Mouse (Mus musculus) megakaryocyte, embryonic 14.5 days (primary cell): ENCODE measurements around the gene Dnaic2. TPM values are rescaled to one million over a fixed set of nuclear protein-coding genes. Genes with fewer than 3 reads are reported as not detected.

Source experiments
- H3K27me3 ChIP-seq: replicated peaks from 2 replicates; pipeline ENCODE3; 2012; ENCODE audit warnings: inconsistent platforms
- H3K36me3 ChIP-seq: replicated peaks from 2 replicates; pipeline ENCODE3; 2012; ENCODE audit warnings: low read length, inconsistent platforms, mixed read lengths
- H3K4me1 ChIP-seq: 2 replicates; pipeline ENCODE4 v1.6.1; 2012; ENCODE audit warnings: inconsistent platforms
- H3K4me3 ChIP-seq: replicated peaks from 2 replicates; pipeline ENCODE3; 2012; ENCODE audit warnings: moderate library complexity, mild to moderate bottlenecking, inconsistent platforms
- H3K9me3 ChIP-seq: 2 replicates; pipeline ENCODE4 v1.6.1; 2012; ENCODE audit warnings: inconsistent platforms
- FLI1 ChIP-seq: IDR thresholded peaks from 2 replicates; pipeline ENCODE4 v1.6.1; 2012; ENCODE audit warnings: low read length, inconsistent platforms, mixed read lengths
- GATA1 ChIP-seq: IDR thresholded peaks from 3 replicates; pipeline ENCODE4 v1.6.1; 2012; ENCODE audit warnings: mixed read lengths, low read length, inconsistent platforms, borderline replicate concordance
- polyA plus RNA-seq: library from polyadenylated mRNA; stranded (reverse); fragments of >175 nt; gene quantifications from 2 replicates; pipeline ENCODE4 v1.2.3, GENCODE M21; 2012; ENCODE audit warnings: low replicate concordance; ENCODE audit not compliant: insufficient read depth

The Dnaic2 gene
- polyA plus RNA-seq, 1 experiment = not detected

- peaks cover 5% of the 10 kb centered on the region; the same call in 1 of the 2 replicates for H3K9me3 ChIP-seq
- peaks cover 39% of the 10 kb centered on the region for H3K27me3 ChIP-seq
- no peak overlapping the region for H3K4me3 ChIP-seq
- TF ChIP-seq FLI1 = no peak
- no peak for TF ChIP-seq GATA1
- peaks cover 45% of the 10 kb centered on the region for H3K4me1 ChIP-seq
- no peaks in the 10 kb centered on the region for H3K36me3 ChIP-seq
Measured at GRCm38 (mm10) chr11:114685526-114686040, 41.6 kb upstream of the Dnaic2 start.

DNA sequence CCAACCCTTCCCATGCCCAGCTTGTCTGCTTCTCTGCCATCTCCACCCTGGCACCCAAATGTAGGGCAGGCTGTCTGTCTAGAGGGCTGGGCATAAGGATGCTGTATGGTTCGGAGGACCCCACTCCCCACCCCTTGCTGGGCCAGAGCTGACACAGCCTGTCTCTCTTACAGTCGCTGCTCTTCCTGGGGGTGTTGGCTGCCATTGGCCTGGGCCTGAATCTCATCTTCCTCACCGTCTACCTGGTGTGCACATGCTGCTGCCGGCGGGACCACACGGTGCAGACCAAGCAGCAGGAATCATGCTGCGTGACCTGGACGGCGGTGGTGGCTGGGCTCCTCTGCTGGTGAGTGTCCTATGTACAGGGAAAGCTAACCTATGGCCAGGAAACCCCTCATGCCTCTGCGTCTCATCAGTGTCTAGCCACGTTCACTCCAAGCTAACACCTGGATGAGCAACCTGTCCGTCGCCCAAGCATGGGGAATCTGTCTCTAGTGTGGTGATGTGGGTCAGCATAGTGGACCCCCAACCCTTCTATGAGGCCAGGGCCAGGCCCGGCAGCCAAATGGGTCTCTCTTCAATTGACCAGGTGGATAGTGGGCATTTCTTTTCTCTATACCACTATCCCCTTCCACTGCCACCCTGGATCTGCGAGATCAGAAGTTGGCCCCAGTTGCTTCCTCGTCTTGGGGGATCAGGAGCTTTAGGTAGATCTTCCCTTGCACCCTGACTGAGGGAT lies 40.8 kb upstream of the Dnaic2 start:
- H3K9me3 ChIP-seq = peaks cover 5% of the 10 kb centered on the region; the same call in 1 of the 2 replicates
- peaks cover 37% of the 10 kb centered on the region for H3K27me3 ChIP-seq
- no peaks in the 10 kb centered on the region for H3K36me3 ChIP-seq
- TF ChIP-seq FLI1 = no peak
- TF ChIP-seq GATA1 = no peak
- peaks cover 37% of the 10 kb centered on the region for H3K4me1 ChIP-seq
- peak overlapping the region; percentile 6 for H3K4me3 ChIP-seq

DNA sequence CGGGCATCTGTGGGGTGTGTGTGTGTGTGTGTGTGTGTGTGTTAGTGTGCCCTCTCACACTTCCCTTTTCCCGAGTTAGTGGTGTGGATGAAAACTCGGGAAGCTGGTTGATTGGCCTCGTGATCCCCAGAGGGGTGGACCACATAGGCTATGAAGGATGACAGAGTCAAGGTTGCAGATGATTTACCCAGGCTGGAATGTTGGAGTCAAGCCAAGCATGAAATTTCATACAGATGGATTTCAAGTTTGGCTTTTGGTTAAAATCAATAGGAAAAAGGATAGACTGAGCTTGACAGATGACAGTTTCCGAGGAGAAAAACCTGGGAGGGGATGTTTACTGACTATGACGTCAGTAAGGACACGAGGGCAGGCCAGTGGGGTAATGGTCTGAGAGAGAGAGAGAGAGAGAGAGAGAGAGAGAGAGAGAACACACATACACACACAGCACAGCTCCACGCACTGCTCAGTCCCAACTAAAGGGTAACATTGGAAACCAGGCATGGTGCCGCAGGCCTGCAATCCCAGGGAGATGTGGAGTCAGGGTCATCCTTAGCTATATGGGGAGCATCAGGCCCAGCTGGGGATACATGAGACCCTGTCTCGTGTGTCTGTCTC lies 39.5 kb upstream of the Dnaic2 start:
- H3K9me3 ChIP-seq = peaks cover 5% of the 10 kb centered on the region; the same call in 1 of the 2 replicates
- TF ChIP-seq GATA1 = no peak
- H3K27me3 ChIP-seq = peaks cover 41% of the 10 kb centered on the region
- no peak overlapping the region for H3K4me3 ChIP-seq
- H3K36me3 ChIP-seq = no peaks in the 10 kb centered on the region
- H3K4me1 ChIP-seq = peaks cover 33% of the 10 kb centered on the region

- TF ChIP-seq FLI1 (no peak), GATA1 (no peak)
- Histone ChIP-seq H3K9me3 (no peaks in the 10 kb centered on the region), H3K36me3 (no peaks in the 10 kb centered on the region), H3K27me3 (peaks cover 39% of the 10 kb centered on the region), H3K4me3 (no peak overlapping the region), H3K4me1 (peaks cover 28% of the 10 kb centered on the region)
Measured at GRCm38 (mm10) chr11:114688729-114689128, 38.5 kb upstream of the Dnaic2 start.

GRCm38 (mm10) chr11:114690192-114690591 lies 37.0 kb upstream of the Dnaic2 start:
- no peak for TF ChIP-seq GATA1
- no peak for TF ChIP-seq FLI1
- Histone ChIP-seq H3K4me3 (no peak overlapping the region), H3K9me3 (peaks cover 4% of the 10 kb centered on the region; the same call in 1 of the 2 replicates), H3K36me3 (peaks cover 2% of the 10 kb centered on the region), H3K4me1 (peaks cover 24% of the 10 kb centered on the region), H3K27me3 (peaks cover 35% of the 10 kb centered on the region)

DNA sequence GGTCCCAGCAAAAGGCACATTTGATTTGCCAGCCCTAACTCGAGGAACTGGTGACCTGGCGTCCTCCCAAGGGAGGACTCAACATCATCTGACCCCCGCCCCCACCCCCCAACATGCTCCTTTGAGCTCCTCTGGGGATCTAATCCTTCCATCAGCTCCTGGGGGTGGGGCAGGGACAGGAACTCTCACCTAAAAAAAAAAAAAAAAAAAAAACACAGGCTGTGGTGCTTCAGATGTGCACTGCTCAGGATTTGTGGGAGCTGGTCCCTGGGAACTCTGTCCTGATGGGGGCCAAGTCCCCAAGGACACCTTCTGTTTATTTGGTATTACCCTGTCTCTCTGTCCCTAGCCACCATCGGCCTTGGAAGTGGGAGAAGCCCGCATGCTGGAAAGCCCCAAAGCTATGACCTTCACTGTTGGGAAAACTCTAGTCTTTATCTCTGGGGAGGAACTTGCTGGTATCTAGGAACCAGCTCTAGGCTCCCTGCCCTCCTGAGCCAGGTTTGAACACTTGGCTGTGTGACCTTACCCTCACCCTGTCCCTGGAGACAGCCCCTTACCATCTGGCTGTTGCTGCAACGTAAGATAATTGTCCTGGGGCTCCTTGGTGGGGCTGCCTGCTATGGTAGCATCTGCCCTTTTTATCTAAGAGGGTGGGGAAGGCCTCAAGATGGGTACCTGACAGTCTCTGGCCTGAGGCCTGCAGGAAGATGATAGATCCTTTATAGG lies 35.6 kb upstream of the Dnaic2 start:
- Histone ChIP-seq H3K4me3 (no peak overlapping the region), H3K4me1 (peaks cover 12% of the 10 kb centered on the region; the same call in 1 of the 2 replicates), H3K9me3 (peaks cover 9% of the 10 kb centered on the region)

DNA sequence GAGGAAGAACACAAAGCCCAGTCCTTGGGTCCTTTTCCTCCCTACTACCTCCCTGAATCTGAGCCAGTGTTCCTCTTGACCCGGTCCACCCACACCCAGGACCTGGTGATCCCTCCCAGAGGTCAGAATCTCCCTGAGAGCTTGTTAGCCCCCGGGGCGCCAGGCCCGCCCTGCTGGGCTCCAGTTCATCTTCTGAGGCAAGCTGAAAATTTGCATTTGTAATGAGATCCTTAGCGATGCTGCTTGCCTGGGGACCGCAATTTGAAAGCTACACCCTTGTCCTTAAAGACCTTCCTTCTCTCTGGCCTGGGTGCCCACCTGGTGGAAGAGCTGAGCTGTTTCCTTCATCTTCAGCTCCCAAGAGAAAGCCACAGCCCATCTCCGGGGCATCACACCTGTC lies 34.6 kb upstream of the Dnaic2 start:
- no peak overlapping the region for H3K4me3 ChIP-seq
- H3K27me3 ChIP-seq = peaks cover 29% of the 10 kb centered on the region
- peaks cover 15% of the 10 kb centered on the region for H3K9me3 ChIP-seq
- peaks cover 12% of the 10 kb centered on the region; the same call in 1 of the 2 replicates for H3K4me1 ChIP-seq
- no peak for TF ChIP-seq GATA1
- TF ChIP-seq FLI1 = no peak
- H3K36me3 ChIP-seq = peaks cover 12% of the 10 kb centered on the region

More for the DNA sequence above, 35.6 kb upstream of the Dnaic2 start:
- Histone ChIP-seq H3K36me3 (peaks cover 6% of the 10 kb centered on the region), H3K27me3 (peaks cover 25% of the 10 kb centered on the region)
- TF ChIP-seq FLI1 (no peak), GATA1 (no peak)

DNA sequence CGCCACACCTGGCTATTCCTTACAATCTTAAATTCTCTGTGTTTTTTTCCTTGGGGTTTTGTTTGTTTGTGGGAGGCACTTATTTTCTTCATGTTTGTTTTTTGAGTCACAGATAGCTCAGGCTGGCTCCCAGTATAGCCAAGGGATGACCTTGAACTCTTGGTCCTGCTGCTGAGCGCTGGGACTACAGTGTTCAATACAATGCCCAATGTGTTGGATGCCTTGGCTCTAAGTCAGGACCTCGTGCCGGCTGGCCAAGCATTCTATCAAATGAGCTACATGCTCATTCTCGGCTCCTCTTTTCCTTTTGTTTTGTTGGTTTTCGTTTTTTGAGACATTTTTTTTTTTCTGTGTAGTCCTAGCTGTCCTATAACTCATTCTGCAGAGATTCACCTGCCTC lies 33.8 kb upstream of the Dnaic2 start:
- peaks cover 20% of the 10 kb centered on the region for H3K9me3 ChIP-seq
- H3K36me3 ChIP-seq = peaks cover 12% of the 10 kb centered on the region
- peaks cover 9% of the 10 kb centered on the region; the same call in 1 of the 2 replicates for H3K4me1 ChIP-seq
- H3K27me3 ChIP-seq = peaks cover 26% of the 10 kb centered on the region
- no peak overlapping the region for H3K4me3 ChIP-seq
- TF ChIP-seq GATA1 = no peak
- no peak for TF ChIP-seq FLI1

DNA sequence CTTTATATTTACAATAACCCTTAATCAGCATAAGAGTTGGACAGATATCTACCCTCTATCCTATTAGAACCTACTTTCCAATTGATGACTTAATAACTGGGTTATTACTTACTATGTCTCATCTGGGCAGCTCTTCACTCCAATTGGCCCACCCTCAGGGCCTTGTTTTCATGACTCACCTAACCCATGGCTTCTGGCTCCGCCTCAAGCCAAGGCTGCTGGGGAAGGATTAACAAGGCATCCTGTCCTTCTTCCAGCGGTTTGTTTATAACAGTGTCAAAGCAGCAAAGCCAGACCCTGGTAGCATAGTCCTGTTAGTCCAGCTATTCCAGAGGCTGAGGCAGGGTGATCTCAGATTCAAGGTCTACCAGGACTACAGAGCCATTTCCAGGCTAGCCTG lies 32.8 kb upstream of the Dnaic2 start:
- H3K4me1 ChIP-seq = peaks cover 10% of the 10 kb centered on the region
- TF ChIP-seq GATA1 = no peak
- no peak for TF ChIP-seq FLI1
- peaks cover 12% of the 10 kb centered on the region for H3K36me3 ChIP-seq

More for the DNA sequence above, 32.8 kb upstream of the Dnaic2 start:
- peaks cover 26% of the 10 kb centered on the region for H3K27me3 ChIP-seq
- peaks cover 20% of the 10 kb centered on the region for H3K9me3 ChIP-seq
- H3K4me3 ChIP-seq = no peak overlapping the region
